Mouse (Mus musculus): Measurements from ENCODE around the gene Prkce. TPM values are rescaled to one million over a fixed set of nuclear protein-coding genes. Genes with fewer than 3 reads are reported as not detected.

Prkce gene
- polyA plus RNA-seq (2014; fragmentation: Nextera tagmentation; extraction: Ambion mirVana), result 6.1 and 6.7 TPM in 2 replicates

- Histone ChIP-seq H3K4me3 (ENCODE audit: low read depth, low read length) (peak within 1 kb of the TSS; percentile 73), H3K27ac (replicated peaks; ENCODE audit: low read depth, low read length) (peak within 1 kb of the TSS; percentile 89), H3K9me3 (replicated peaks; ENCODE audit: control insufficient read depth, low read length) (no peaks in the 10 kb centered on the region), H3K9ac (replicated peaks; ENCODE audit: low read length) (peak within 1 kb of the TSS; percentile 83), H3K4me2 (ENCODE audit: low read depth, low read length) (peak within 1 kb of the TSS; percentile 96), H3K36me3 (replicated peaks; ENCODE audit: control insufficient read depth, insufficient read depth, low read depth, low read length) (no peaks in the 10 kb centered on the region), H3K27me3 (ENCODE audit: control insufficient read depth, insufficient read depth, low read length) (no peaks in the 10 kb centered on the region), H3K4me1 (ENCODE audit: control insufficient read depth, insufficient read depth, low read length) (no peaks in the 10 kb centered on the region)
- ATAC-seq (replicated peaks; ENCODE audit: insufficient number of reproducible peaks, low FRiP score, low TSS enrichment, low read depth), result peak; percentile 65
- DNase-seq (ENCODE audit: low spot score), result peak; percentile 92
- WGBS, result 0% methylated on average over 104 of the region's 115 CpGs
These were observed at the start of gene Prkce for GRCm38 (mm10) chr17:86167320-86168230. TSS of gene Prkce (plus strand) at chr17:86167785.

- 95% methylated on average over 3 of the region's 3 CpGs for WGBS
- Histone ChIP-seq H3K9ac (replicated peaks; ENCODE audit: low read length) (no peak overlapping the region), H3K4me2 (ENCODE audit: low read depth, low read length) (no peak overlapping the region), H3K9me3 (replicated peaks; ENCODE audit: control insufficient read depth, low read length) (no peaks in the 10 kb centered on the region), H3K27me3 (ENCODE audit: control insufficient read depth, insufficient read depth, low read length) (no peaks in the 10 kb centered on the region), H3K36me3 (replicated peaks; ENCODE audit: control insufficient read depth, insufficient read depth, low read depth, low read length) (no peaks in the 10 kb centered on the region; the same call in 1 of the 2 replicates), H3K4me3 (ENCODE audit: low read depth, low read length) (no peak overlapping the region), H3K4me1 (ENCODE audit: control insufficient read depth, insufficient read depth, low read length) (no peaks in the 10 kb centered on the region), H3K27ac (replicated peaks; ENCODE audit: low read depth, low read length) (no peak overlapping the region)
- no peak for DNase-seq (ENCODE audit: low spot score)
- no peak for ATAC-seq (replicated peaks; ENCODE audit: insufficient number of reproducible peaks, low FRiP score, low TSS enrichment, low read depth)
These were observed 44.4 kb upstream of the Prkce start for GRCm38 (mm10) chr17:86123146-86123545.

DNA sequence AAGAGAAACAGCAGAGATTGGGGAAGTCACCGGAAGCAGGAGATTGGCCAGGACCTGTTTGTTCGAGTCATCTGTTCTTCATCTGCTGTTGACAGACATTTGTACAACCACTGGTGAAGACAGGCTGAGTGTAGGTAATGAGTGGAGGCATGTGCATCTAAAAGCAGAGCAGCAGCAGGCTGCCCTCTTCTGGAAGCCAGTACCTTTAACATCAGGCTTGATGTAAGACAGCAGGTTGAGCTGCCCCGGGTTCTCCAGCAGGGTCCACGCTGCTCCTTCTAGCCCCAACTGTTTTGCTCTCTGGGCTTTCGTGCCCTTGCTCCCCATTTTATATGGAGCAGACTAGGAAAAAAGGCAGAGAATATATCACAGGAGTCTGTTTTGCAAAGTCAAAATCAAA lies 41.7 kb upstream of the Prkce start:
- H3K4me2 ChIP-seq (ENCODE audit: low read depth, low read length), result no peak overlapping the region
- no peaks in the 10 kb centered on the region for H3K4me1 ChIP-seq (ENCODE audit: control insufficient read depth, insufficient read depth, low read length)
- H3K27me3 ChIP-seq (ENCODE audit: control insufficient read depth, insufficient read depth, low read length), result no peaks in the 10 kb centered on the region
- no peaks in the 10 kb centered on the region for H3K36me3 ChIP-seq (replicated peaks; ENCODE audit: control insufficient read depth, insufficient read depth, low read depth, low read length)
- no peak overlapping the region for H3K9ac ChIP-seq (replicated peaks; ENCODE audit: low read length)
- H3K27ac ChIP-seq (replicated peaks; ENCODE audit: low read depth, low read length), result no peak overlapping the region
- H3K4me3 ChIP-seq (ENCODE audit: low read depth, low read length), result no peak overlapping the region
- 77% methylated on average over 5 of the region's 5 CpGs for WGBS
- ATAC-seq (replicated peaks; ENCODE audit: insufficient number of reproducible peaks, low FRiP score, low TSS enrichment, low read depth) (no peak), DNase-seq (ENCODE audit: low spot score) (peak; percentile 21)
- H3K9me3 ChIP-seq (replicated peaks; ENCODE audit: control insufficient read depth, low read length), result no peaks in the 10 kb centered on the region

GRCm38 (mm10) chr17:86128198-86128597 lies 39.4 kb upstream of the Prkce start:
- DNase-seq (ENCODE audit: low spot score), result no peak
- H3K27ac ChIP-seq (replicated peaks; ENCODE audit: low read depth, low read length), result no peak overlapping the region
- WGBS, result 93% methylated on average over 5 of the region's 5 CpGs
- H3K4me2 ChIP-seq (ENCODE audit: low read depth, low read length), result no peak overlapping the region
- no peaks in the 10 kb centered on the region for H3K27me3 ChIP-seq (ENCODE audit: control insufficient read depth, insufficient read depth, low read length)
- H3K9me3 ChIP-seq (replicated peaks; ENCODE audit: control insufficient read depth, low read length), result no peaks in the 10 kb centered on the region
- H3K4me1 ChIP-seq (ENCODE audit: control insufficient read depth, insufficient read depth, low read length), result no peaks in the 10 kb centered on the region
- no peak for ATAC-seq (replicated peaks; ENCODE audit: insufficient number of reproducible peaks, low FRiP score, low TSS enrichment, low read depth)
- no peaks in the 10 kb centered on the region for H3K36me3 ChIP-seq (replicated peaks; ENCODE audit: control insufficient read depth, insufficient read depth, low read depth, low read length)
- H3K4me3 ChIP-seq (ENCODE audit: low read depth, low read length), result no peak overlapping the region
- no peak overlapping the region for H3K9ac ChIP-seq (replicated peaks; ENCODE audit: low read length)

DNA sequence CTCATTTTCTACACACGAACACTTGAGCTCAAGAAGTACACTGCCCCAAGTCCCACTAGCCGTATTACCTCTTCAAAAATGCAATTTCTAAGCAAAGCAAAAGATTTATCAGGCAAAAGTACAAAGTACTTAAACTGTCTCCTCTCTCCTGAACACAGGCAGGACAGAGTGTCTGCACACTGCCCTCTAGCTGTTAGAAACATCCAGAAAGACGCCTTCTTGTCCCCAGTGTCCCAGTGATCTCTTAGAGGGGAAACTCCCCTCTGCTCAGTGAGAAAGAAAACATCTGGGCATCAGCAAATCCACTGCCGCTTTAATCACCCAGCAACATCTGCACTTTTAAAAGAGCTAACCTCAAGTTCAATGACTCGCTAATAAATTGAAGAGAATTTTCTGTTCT lies 35.1 kb upstream of the Prkce start:
- no peak overlapping the region for H3K4me2 ChIP-seq (ENCODE audit: low read depth, low read length)
- DNase-seq (ENCODE audit: low spot score), result peak; percentile 5
- no peaks in the 10 kb centered on the region for H3K9me3 ChIP-seq (replicated peaks; ENCODE audit: control insufficient read depth, low read length)
- no peaks in the 10 kb centered on the region for H3K36me3 ChIP-seq (replicated peaks; ENCODE audit: control insufficient read depth, insufficient read depth, low read depth, low read length)
- H3K4me3 ChIP-seq (ENCODE audit: low read depth, low read length), result no peak overlapping the region
- H3K27me3 ChIP-seq (ENCODE audit: control insufficient read depth, insufficient read depth, low read length), result no peaks in the 10 kb centered on the region
- H3K9ac ChIP-seq (replicated peaks; ENCODE audit: low read length), result no peak overlapping the region
- no peaks in the 10 kb centered on the region for H3K4me1 ChIP-seq (ENCODE audit: control insufficient read depth, insufficient read depth, low read length)
- H3K27ac ChIP-seq (replicated peaks; ENCODE audit: low read depth, low read length), result no peak overlapping the region
- no peak for ATAC-seq (replicated peaks; ENCODE audit: insufficient number of reproducible peaks, low FRiP score, low TSS enrichment, low read depth)
- WGBS, result 75% methylated on average over 5 of the region's 5 CpGs

GRCm38 (mm10) chr17:86134461-86134860 lies 33.1 kb upstream of the Prkce start:
- Histone ChIP-seq H3K27me3 (ENCODE audit: control insufficient read depth, insufficient read depth, low read length) (no peaks in the 10 kb centered on the region), H3K4me3 (ENCODE audit: low read depth, low read length) (no peak overlapping the region), H3K9me3 (replicated peaks; ENCODE audit: control insufficient read depth, low read length) (no peaks in the 10 kb centered on the region), H3K4me1 (ENCODE audit: control insufficient read depth, insufficient read depth, low read length) (no peaks in the 10 kb centered on the region), H3K9ac (replicated peaks; ENCODE audit: low read length) (no peak overlapping the region), H3K4me2 (ENCODE audit: low read depth, low read length) (no peak overlapping the region), H3K36me3 (replicated peaks; ENCODE audit: control insufficient read depth, insufficient read depth, low read depth, low read length) (no peaks in the 10 kb centered on the region), H3K27ac (replicated peaks; ENCODE audit: low read depth, low read length) (no peak overlapping the region)
- DNase-seq (ENCODE audit: low spot score), result no peak
- no peak for ATAC-seq (replicated peaks; ENCODE audit: insufficient number of reproducible peaks, low FRiP score, low TSS enrichment, low read depth)
- WGBS, result 84% methylated on average over 6 of the region's 6 CpGs

DNA sequence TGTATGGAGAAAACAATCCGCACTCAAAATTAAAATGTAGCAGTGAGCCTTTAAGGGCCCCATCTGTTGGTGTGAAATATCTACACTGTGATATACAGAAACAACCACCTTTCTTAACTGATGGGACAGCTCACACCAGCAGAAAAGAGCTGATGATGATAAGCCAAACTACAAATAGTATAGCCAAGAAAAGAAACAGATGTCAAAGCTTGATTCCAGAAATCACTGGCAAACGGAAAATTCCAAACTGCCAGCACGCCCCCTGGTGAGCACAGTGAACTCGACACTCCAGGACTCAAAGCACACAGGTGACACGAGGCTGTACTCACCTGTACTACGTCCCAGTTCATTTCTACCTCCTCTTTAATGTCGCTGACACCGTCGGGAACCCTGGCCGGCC lies 31.8 kb upstream of the Prkce start:
- no peaks in the 10 kb centered on the region for H3K9me3 ChIP-seq (replicated peaks; ENCODE audit: control insufficient read depth, low read length)
- ATAC-seq (replicated peaks; ENCODE audit: insufficient number of reproducible peaks, low FRiP score, low TSS enrichment, low read depth) (no peak), DNase-seq (ENCODE audit: low spot score) (peak; percentile 19)
- H3K4me2 ChIP-seq (ENCODE audit: low read depth, low read length), result no peak overlapping the region
- no peaks in the 10 kb centered on the region for H3K27me3 ChIP-seq (ENCODE audit: control insufficient read depth, insufficient read depth, low read length)
- no peak overlapping the region for H3K9ac ChIP-seq (replicated peaks; ENCODE audit: low read length)
- no peak overlapping the region for H3K4me3 ChIP-seq (ENCODE audit: low read depth, low read length)
- no peak overlapping the region for H3K27ac ChIP-seq (replicated peaks; ENCODE audit: low read depth, low read length)
- H3K4me1 ChIP-seq (ENCODE audit: control insufficient read depth, insufficient read depth, low read length), result no peaks in the 10 kb centered on the region
- no peaks in the 10 kb centered on the region for H3K36me3 ChIP-seq (replicated peaks; ENCODE audit: control insufficient read depth, insufficient read depth, low read depth, low read length)
- 77% methylated on average over 10 of the region's 10 CpGs for WGBS

GRCm38 (mm10) chr17:86144537-86145078 lies 23.0 kb upstream of the Prkce start:
- H3K36me3 ChIP-seq (replicated peaks; ENCODE audit: control insufficient read depth, insufficient read depth, low read depth, low read length), result no peaks in the 10 kb centered on the region
- under 1% methylated on average over 33 of the region's 33 CpGs for WGBS
- H3K9me3 ChIP-seq (replicated peaks; ENCODE audit: control insufficient read depth, low read length), result no peaks in the 10 kb centered on the region

More at GRCm38 (mm10) chr17:86144537-86145078, 23.0 kb upstream of the Prkce start:
- no peak overlapping the region for H3K27ac ChIP-seq (replicated peaks; ENCODE audit: low read depth, low read length)
- H3K4me3 ChIP-seq (ENCODE audit: low read depth, low read length), result peak overlapping the region; percentile 74
- H3K4me1 ChIP-seq (ENCODE audit: control insufficient read depth, insufficient read depth, low read length), result no peaks in the 10 kb centered on the region
- DNase-seq (ENCODE audit: low spot score) (no peak), ATAC-seq (replicated peaks; ENCODE audit: insufficient number of reproducible peaks, low FRiP score, low TSS enrichment, low read depth) (peak; percentile 81)
- H3K9ac ChIP-seq (replicated peaks; ENCODE audit: low read length), result peak overlapping the region; percentile 82
- H3K4me2 ChIP-seq (ENCODE audit: low read depth, low read length), result peak overlapping the region; percentile 87
- no peaks in the 10 kb centered on the region for H3K27me3 ChIP-seq (ENCODE audit: control insufficient read depth, insufficient read depth, low read length)

Measured in embryonic facial prominence, embryonic 11.5 days (tissue).